Mouse (Mus musculus): Measurements from ENCODE around the gene Il17c. TPM values are rescaled to one million over a fixed set of nuclear protein-coding genes. Genes with fewer than 3 reads are reported as not detected.
A peak's percentile ranks its signal among the peaks of the same experiment; 100 is the strongest.

Il17c gene
- total and polyA plus RNA-seq, 3 experiments: 0.16 TPM; not detected in 2

DNA sequence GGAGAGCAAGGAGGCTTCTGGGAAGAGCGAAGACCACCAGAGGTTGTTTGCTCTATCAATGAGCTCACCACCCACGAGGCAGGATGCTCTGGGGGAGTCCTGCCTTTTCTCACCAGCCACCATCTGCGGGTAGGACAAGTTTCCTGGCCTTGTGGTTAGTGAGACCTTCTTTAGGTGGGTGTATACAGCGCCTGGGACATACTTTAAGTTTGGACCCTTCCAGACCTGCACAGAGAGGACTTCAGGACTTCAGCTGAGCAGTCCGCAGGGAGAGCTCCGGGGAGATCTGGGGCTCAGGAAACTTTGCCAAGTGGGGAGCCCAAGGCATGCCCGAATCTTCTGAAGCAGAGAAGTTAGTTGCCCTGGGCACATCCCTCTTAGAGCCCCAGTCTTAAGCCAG, 38.2 kb downstream of the Il17c start:
- no peak for DNase-seq

DNA sequence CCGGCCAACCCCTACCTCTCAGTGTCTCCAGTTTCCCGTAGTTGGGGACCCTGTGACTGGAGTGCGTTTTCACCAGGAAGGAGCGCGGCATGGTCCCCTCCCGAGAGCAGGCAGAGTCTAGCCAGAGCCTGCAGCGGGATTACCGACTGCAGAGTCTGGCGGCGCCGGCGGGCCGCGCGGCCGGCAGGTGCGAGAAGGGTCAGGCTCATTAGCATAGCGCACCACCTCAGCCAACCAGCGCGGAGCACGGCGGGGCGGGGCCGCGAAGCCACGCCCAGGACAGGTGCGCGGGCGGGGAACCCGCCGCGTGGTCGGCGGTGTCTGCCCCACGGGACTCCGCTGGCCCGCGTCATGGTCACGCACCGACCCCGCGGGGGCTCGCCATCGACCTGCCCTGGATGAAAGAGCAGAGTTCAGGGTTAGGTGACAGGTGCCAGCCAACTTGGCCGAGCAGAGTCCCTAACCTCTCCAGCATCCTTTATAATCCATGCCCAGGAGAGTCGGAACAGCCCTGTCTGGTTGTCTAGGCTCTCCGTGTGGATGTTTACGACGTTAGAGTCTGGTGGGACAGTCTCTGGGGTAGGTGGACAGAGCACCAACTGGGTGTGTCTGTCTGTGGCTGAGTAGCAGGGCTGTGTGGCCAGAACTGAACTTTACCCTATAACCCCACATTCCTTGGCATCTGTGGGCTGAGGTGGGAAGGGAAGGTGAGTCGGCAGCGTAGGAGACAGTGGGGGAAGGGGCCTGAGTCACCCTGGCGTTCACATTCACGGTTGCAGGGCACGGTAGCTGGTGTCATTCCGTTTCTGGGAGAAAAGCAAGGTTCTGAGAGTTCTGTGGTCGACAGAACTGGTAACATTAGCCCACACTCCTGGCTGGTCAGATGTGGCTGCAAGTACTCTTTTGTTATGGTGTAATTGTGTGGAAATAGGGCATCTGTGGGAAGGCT, 39.0 kb downstream of the Il17c start, which contains the start of gene Snai3:
Snai3 (minus strand) TSS at position 210 of the 949 bp plus-strand sequence.
- peak; percentile 62 for DNase-seq

DNA sequence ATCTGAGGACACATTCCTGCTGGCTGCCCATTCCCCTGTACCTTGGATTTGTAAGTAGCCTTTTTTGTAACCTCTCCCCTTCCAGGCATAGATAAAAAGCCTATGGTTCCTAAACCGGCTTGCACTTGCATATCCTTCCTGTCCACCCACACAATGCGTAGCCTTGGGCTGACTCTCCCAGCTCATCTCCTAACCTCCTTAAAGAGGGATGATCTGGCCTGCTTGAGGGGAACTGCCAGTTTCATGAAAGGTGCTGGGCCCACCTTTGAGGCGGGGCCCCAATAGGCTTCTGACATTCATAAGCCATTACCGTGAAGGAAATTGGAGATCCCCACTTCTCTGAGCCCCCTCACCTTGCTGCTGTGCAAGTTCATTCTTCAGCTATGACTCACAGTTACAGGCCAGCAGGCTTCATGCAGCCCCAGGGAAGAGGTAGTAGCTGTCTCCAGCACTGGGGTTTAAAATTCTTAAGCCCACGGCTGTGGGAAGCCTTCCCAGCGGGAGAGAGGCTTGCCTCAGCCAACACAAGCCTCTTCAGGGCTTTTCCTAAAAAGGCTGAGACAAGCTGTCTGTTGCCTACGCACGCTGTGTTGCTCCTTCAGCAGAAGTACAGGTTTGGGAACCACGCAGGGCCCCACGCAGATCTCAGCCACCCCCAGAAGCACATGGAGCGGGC, 39.8 kb downstream of the Il17c start:
- DNase-seq: no peak

DNA sequence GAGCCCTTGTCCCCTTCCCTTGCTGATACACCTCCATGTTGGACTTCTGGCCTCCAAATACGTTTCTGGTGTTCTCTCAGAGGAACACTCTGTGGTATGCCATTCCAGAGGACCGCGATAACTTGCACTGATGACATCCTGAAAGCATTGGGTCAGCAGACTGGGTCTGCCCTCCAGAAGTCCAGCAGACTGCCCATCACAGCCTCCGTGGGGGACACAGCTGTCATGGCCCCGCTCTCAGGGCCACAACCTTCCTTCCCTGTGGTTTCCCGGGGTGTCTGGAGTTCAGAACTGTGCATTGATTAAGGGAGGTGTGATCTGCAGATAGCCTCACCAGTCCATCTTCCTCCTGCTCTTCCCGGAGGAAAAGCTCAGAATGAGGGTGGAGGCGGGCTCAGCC, 40.7 kb downstream of the Il17c start:
- DNase-seq: no peak

DNA sequence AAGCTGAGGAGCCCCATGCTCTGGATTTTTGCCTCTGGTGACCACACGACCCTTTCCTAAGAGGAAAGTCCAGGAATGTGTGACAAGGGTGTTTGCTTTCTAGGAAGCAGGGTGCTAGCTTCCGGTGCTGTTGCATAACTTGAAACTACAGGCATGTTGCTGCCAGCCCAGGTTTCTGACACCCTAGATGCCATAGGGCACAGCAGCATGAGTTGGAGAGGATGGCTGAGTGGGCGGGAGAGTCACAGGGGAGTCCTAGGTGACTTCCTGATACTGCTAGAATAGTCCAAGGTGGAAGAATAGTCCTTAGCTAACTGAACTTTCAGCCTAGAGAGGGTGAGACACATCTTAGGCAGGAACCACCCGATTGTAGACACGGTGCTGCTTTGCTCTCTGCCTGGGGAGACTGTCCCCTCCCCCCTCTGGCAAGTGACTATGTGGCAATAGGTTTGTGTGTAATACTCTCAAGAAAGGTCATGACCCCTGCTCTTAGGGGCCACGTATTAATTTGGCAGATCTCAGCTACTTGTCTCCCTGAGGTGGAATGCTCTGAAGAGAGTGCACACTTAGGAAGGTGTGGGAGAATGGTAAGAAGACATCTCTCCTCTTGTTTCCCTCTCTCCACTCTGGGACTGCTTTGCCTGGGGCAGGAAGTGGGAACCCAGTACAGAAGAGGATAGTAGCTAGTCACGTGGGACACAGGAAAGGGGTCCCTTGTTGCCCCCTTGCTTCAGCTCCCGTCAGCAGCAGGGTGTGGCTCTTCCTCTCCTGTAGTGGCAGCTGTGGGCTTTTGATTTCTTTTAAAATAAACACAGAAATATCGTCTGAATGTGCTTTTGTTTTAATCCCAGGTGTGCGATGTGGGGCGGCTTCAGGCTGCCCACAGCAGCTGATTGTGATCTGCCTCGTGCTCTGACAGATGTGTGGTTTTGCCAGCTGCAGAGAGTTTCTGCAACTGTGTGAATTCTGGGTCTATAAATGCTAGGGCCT, 42.1 kb downstream of the Il17c start:
- DNase-seq: no peak

DNA sequence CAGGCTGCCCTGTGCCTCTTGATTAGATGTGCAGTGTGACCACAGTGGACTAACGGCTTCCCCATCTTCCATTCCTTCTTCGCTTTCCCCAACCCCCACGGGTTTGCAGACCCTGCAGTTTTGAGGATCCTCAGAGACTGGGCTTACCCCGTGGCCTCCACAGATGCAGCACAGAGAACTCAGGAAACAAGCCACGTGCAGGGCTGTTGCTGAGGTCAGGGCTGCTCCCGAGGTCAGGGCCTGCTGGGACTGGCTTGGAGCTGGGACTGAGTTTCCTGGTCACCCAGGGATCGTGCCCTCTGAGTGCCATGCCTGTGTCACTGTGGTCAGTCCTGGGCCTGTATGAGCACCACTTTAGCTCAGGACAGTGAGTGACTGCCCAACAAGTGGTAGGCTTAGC, 43.2 kb downstream of the Il17c start:
- peak; percentile 66 for DNase-seq

DNA sequence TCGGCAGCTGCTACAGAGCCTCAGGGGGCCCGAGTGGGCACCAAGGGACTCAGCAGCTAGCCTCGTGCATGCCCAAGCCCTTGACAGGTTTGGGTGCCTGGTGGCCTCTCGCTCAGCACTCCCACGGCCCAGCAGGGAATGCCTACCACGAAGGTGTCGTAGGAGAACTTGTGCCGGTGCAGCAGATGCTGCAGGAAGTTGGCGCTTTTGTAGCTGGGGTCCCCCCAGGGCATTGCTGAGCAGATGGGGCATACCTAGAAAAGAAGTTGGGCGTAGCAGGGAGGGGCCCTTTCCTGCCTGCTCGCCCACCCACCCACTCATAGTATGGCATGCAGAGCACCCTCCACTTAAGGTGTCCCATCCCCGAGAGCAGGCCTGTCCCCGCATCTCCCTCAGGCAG, 46.0 kb downstream of the Il17c start:
- DNase-seq: no peak

DNA sequence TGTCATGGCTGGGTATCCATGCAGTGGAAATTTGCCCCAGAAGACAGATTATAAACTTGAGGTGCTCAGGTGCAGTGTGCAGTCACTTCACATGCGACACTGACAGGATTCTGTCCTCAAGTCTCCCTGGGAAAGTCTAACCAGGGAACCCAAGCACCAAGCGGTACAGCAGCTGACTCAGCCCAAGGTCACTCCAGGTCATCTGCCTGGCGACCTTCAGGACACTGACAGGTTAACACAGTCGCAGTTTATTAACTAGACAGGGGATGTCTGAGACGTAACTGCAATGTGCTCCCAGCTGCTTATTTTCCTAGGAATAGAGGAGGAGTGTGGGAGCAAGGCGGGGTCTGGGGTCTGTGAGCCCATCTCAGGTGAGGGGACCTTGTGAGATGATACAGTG, 47.6 kb downstream of the Il17c start:
- no peak for DNase-seq

DNA sequence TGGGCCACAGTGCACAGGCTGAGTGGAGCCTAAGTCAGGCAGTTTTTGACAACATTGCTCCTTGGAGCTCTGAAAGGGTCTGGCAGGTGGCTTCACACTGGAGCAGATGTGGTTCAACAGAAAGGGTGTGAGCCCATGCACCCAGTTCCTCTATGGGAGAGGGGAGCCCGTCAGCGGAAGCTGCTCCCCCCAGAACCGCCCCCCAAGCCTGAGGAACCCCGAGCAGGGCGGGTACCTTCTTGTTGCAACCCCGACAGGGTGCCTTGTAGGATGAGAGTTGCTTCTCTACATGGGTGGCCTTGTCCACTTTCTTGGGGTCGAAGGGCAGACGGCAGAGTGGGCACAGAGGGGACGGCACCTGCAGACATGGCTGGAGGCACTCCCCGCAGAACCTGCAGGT, 48.1 kb downstream of the Il17c start:
- no peak for DNase-seq

DNA sequence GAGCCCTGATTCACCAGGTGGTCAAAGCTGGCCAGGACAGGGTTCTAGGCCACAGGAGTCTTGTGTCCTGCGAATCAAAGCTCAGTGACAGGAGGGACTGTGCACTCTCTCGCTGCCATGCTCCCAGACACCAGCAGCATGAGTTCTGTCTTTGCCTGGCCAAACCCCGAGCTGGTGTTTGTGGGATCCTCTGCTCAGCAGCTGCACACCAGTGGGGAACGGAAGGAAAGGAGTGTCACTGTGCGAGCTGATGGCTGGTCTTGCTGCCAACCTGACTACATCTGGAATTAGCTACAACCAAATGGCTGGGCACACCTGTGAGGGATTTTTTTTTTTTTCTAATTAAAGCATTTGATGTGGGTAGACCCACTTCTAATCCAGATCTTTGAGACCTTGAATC, 48.9 kb downstream of the Il17c start:
- DNase-seq: no peak

Small RNA genes within 50 kb of the gene (microRNA-seq; reads per million reads assigned to microRNA genes)
- 0 reads per million in 2 experiments for gene Gm24366

Other genes starting within 250 kb of the Il17c start
- 10 to 100 TPM; 16.0 to 24.2 TPM for gene Zfpm1, start 139.9 kb upstream of the Il17c start, total RNA-seq (2021)
- gene Zfpm1, start 139.9 kb upstream of the Il17c start, polyA plus RNA-seq (2012; rRNA removed): 37.4 and 60.4 TPM in 2 replicates
- gene Trhr2, start 61.3 kb upstream of the Il17c start, total RNA-seq (2021): not detected
- gene Trhr2, start 61.3 kb upstream of the Il17c start, polyA plus RNA-seq (2012; rRNA removed): not detected in 2 replicates
- gene Zc3h18, start 45.4 kb upstream of the Il17c start, total RNA-seq (2021): 10 to 100 TPM; 36.9 to 44.8 TPM
- 34.3 and 38.2 TPM in 2 replicates for gene Zc3h18, start 45.4 kb upstream of the Il17c start, polyA plus RNA-seq (2012; rRNA removed)
- 10 to 100 TPM; 26.3 to 43.7 TPM for gene Cyba, start 10.9 kb downstream of the Il17c start, total RNA-seq (2021)
- 108 and 116 TPM in 2 replicates for gene Cyba, start 10.9 kb downstream of the Il17c start, polyA plus RNA-seq (2012; rRNA removed)
- gene Mvd, start 21.4 kb downstream of the Il17c start, total RNA-seq (2021): 10 to 100 TPM in 1 of 2 experiments, 1 to 10 TPM in 1; 9.2 to 39.5 TPM
- gene Mvd, start 21.4 kb downstream of the Il17c start, polyA plus RNA-seq (2012; rRNA removed): 39.7 and 73.8 TPM in 2 replicates
- gene Snai3, start 38.7 kb downstream of the Il17c start, total RNA-seq (2021): not detected
- 0.15 and 0.19 TPM in 2 replicates for gene Snai3, start 38.7 kb downstream of the Il17c start, polyA plus RNA-seq (2012; rRNA removed)
- gene Rnf166, start 54.0 kb downstream of the Il17c start, total RNA-seq (2021): 10 to 100 TPM; 42.8 to 83.8 TPM
- 132 and 157 TPM in 2 replicates for gene Rnf166, start 54.0 kb downstream of the Il17c start, polyA plus RNA-seq (2012; rRNA removed)
- gene Ctu2, start 54.1 kb downstream of the Il17c start, total RNA-seq (2021): 10 to 100 TPM; 15.5 to 18.1 TPM
- 40.6 and 46.7 TPM in 2 replicates for gene Ctu2, start 54.1 kb downstream of the Il17c start, polyA plus RNA-seq (2012; rRNA removed)
- gene Piezo1, start 129.3 kb downstream of the Il17c start, total RNA-seq (2021): 10 to 100 TPM; 15.1 to 26.4 TPM
- 47.5 and 64.7 TPM in 2 replicates for gene Piezo1, start 129.3 kb downstream of the Il17c start, polyA plus RNA-seq (2012; rRNA removed)
- gene Cdt1, start 146.0 kb downstream of the Il17c start, total RNA-seq (2021): 1 to 10 TPM; 5.0 to 7.0 TPM
- 19.9 and 22.4 TPM in 2 replicates for gene Cdt1, start 146.0 kb downstream of the Il17c start, polyA plus RNA-seq (2012; rRNA removed)
- 100 to 1,000 TPM in 1 of 2 experiments, 10 to 100 TPM in 1; 56.2 to 106 TPM for gene Aprt, start 154.9 kb downstream of the Il17c start, total RNA-seq (2021)
- 161 and 176 TPM in 2 replicates for gene Aprt, start 154.9 kb downstream of the Il17c start, polyA plus RNA-seq (2012; rRNA removed)
- 1 to 10 TPM; 6.0 to 7.8 TPM for gene Galns, start 189.4 kb downstream of the Il17c start, total RNA-seq (2021)
- 6.8 and 8.0 TPM in 2 replicates for gene Galns, start 189.4 kb downstream of the Il17c start, polyA plus RNA-seq (2012; rRNA removed)
- 10 to 100 TPM; 53.8 to 55.5 TPM for gene Trappc2l, start 189.6 kb downstream of the Il17c start, total RNA-seq (2021)
- 159 and 161 TPM in 2 replicates for gene Trappc2l, start 189.6 kb downstream of the Il17c start, polyA plus RNA-seq (2012; rRNA removed)
- gene Pabpn1l, start 200.7 kb downstream of the Il17c start, total RNA-seq (2021): not detected
- gene Pabpn1l, start 200.7 kb downstream of the Il17c start, polyA plus RNA-seq (2012; rRNA removed): not detected in 2 replicates